Mouse (Mus musculus): ENCODE measurements around the gene Tmcc1. TPM values are rescaled to one million over a fixed set of nuclear protein-coding genes. Genes with fewer than 3 reads are reported as not detected.
A peak's percentile ranks its signal among the peaks of the same experiment; 100 is the strongest.
"Not testable (repeated sequence)": the region's sequence is repeated elsewhere in the genome, so short reads cannot be mapped to it uniquely, and the experiment has no call there.

Gene Tmcc1
- total and polyA plus RNA-seq, 3 experiments = 9.1 to 30.6 TPM; not detected in 1

- Histone ChIP-seq H3K9me3 (replicated peaks; ENCODE audit: insufficient read depth, low read length) (no peaks in the 10 kb centered on the region), H3K36me3 (ENCODE audit: control insufficient read depth in 1 of 2, insufficient read depth in 2 of 2, low read length in 2 of 2) (peaks cover 0 to 6% of the 10 kb centered on the region in 2 experiments; a peak in 2 of 4 replicates), H3K4me3 (ENCODE audit: control insufficient read depth in 1 of 2, insufficient read depth in 1 of 2, low read depth in 2 of 2, low read length in 2 of 2) (no peak overlapping the region), H3K27me3 (ENCODE audit: control insufficient read depth in 1 of 2, insufficient read depth in 2 of 2, low read length in 2 of 2) (no peaks in the 10 kb centered on the region), H3K79me2 (ENCODE audit: control insufficient read depth, insufficient read depth, low read length, poor library complexity) (no peaks in the 10 kb centered on the region), H3K4me1 (ENCODE audit: control insufficient read depth in 1 of 2, insufficient read depth in 2 of 2, low read length in 2 of 2) (no peaks in the 10 kb centered on the region), H3K9ac (ENCODE audit: control insufficient read depth, low read depth, low read length, poor library complexity, severe bottlenecking) (no peak overlapping the region), H3K27ac (ENCODE audit: control insufficient read depth, low read depth, low read length) (no peak overlapping the region)
- no peak for DNase-seq (ENCODE audit: low read depth, low spot score)
- TF ChIP-seq JUND (IDR thresholded peaks at IDR 0.05; ENCODE audit: low read depth, low read length) = no peak
- no peak for TF ChIP-seq TAL1 (IDR thresholded peaks at IDR 0.05; ENCODE audit: low read length)
- no peak for TF ChIP-seq SIN3A (IDR thresholded peaks at IDR 0.05; ENCODE audit: low read length)
- TF ChIP-seq ELF1 (IDR thresholded peaks at IDR 0.05; ENCODE audit: low read depth, low read length) = no peak
- no peak for TF ChIP-seq ZNF384 (IDR thresholded peaks at IDR 0.05; ENCODE audit: low read depth, low read length)
These were observed 73.6 kb downstream of the Tmcc1 start for GRCm38 (mm10) chr6:116119669-116120068.

GRCm38 (mm10) chr6:116116634-116117033 is 76.7 kb downstream of the Tmcc1 start:
- H3K79me2 ChIP-seq (ENCODE audit: control insufficient read depth, insufficient read depth, low read length, poor library complexity); H3K4me3 ChIP-seq (ENCODE audit: control insufficient read depth in 1 of 2, insufficient read depth in 1 of 2, low read depth in 2 of 2, low read length in 2 of 2); H3K9me3 ChIP-seq (replicated peaks; ENCODE audit: insufficient read depth, low read length); H3K9ac ChIP-seq (ENCODE audit: control insufficient read depth, low read depth, low read length, poor library complexity, severe bottlenecking); H3K27me3 ChIP-seq (ENCODE audit: control insufficient read depth in 1 of 2, insufficient read depth in 2 of 2, low read length in 2 of 2); H3K4me1 ChIP-seq (ENCODE audit: control insufficient read depth in 1 of 2, insufficient read depth in 2 of 2, low read length in 2 of 2); H3K27ac ChIP-seq (ENCODE audit: control insufficient read depth, low read depth, low read length): not testable (repeated sequence)
- peaks cover 0 to 14% of the 10 kb centered on the region in 2 experiments; a peak in 2 of 4 replicates for H3K36me3 ChIP-seq (ENCODE audit: control insufficient read depth in 1 of 2, insufficient read depth in 2 of 2, low read length in 2 of 2)
- peak; percentile 21 for DNase-seq (ENCODE audit: low read depth, low spot score)
- TF ChIP-seq CTCF (IDR thresholded peaks at IDR 0.05 in 2 of 3, conservative IDR thresholded peaks at IDR 0.05 in 1 of 3; ENCODE audit: control insufficient read depth in 1 of 3, insufficient read depth in 1 of 3, low read depth in 2 of 3, low read length in 3 of 3, poor library complexity in 1 of 3, severe bottlenecking in 1 of 3) = peak; percentile 3 to 30 (median 4); a peak in 2 of 6 replicates

GRCm38 (mm10) chr6:116110588-116110987 is 82.7 kb downstream of the Tmcc1 start:
- peak; percentile 79 for TF ChIP-seq TBP (IDR thresholded peaks at IDR 0.05; ENCODE audit: low read depth, low read length)
- no peak for TF ChIP-seq MAZ (IDR thresholded peaks at IDR 0.05; ENCODE audit: low read depth, low read length)
- peak; percentile 63 for TF ChIP-seq TCF12 (IDR thresholded peaks at IDR 0.05; ENCODE audit: low read depth, low read length)
- TF ChIP-seq MYC (IDR thresholded peaks at IDR 0.05; ENCODE audit: low read depth, low read length) = no peak
- TF ChIP-seq MYB (IDR thresholded peaks at IDR 0.05; ENCODE audit: low read depth, low read length) = peak; percentile 75
- peak; percentile 82 for TF ChIP-seq GATA1 (IDR thresholded peaks at IDR 0.05; ENCODE audit: low read depth, low read length)
- TF ChIP-seq CHD2 (IDR thresholded peaks at IDR 0.05; ENCODE audit: low read length) = no peak
- no peak for TF ChIP-seq SIN3A (IDR thresholded peaks at IDR 0.05; ENCODE audit: low read length)
- TF ChIP-seq ZC3H11A (IDR thresholded peaks at IDR 0.05; ENCODE audit: low read depth, low read length) = no peak
- peak; percentile 54 for TF ChIP-seq TAL1 (IDR thresholded peaks at IDR 0.05; ENCODE audit: low read length)
- peak in 1 of 2 experiments; percentile 29; a peak in 1 of 4 replicates for TF ChIP-seq POLR2A (IDR thresholded peaks at IDR 0.05; ENCODE audit: control insufficient read depth in 1 of 2, insufficient read depth in 1 of 2, low read depth in 1 of 2, low read length in 2 of 2, poor library complexity in 1 of 2)
- TF ChIP-seq HCFC1 (IDR thresholded peaks at IDR 0.05; ENCODE audit: low read depth, low read length) = no peak
- peak; percentile 87 to 92 for TF ChIP-seq EP300 (IDR thresholded peaks at IDR 0.05; ENCODE audit: low read depth in 1 of 2, low read length in 2 of 2)
- TF ChIP-seq E2F4 (IDR thresholded peaks at IDR 0.05; ENCODE audit: borderline replicate concordance, low read depth, low read length) = no peak
- no peak for TF ChIP-seq UBTF (IDR thresholded peaks at IDR 0.05; ENCODE audit: borderline replicate concordance, insufficient read depth, low read depth, low read length)
- no peak for TF ChIP-seq MAFK (IDR thresholded peaks at IDR 0.05; ENCODE audit: borderline replicate concordance, low read depth, low read length)
- no peak for TF ChIP-seq SMC3 (IDR thresholded peaks at IDR 0.05; ENCODE audit: low read depth, low read length)
- H3K9ac ChIP-seq (ENCODE audit: control insufficient read depth, low read depth, low read length, poor library complexity, severe bottlenecking) = peak overlapping the region; percentile 50; the same call in 1 of the 2 replicates
- peaks cover 9 to 26% of the 10 kb centered on the region in 2 experiments for H3K4me1 ChIP-seq (ENCODE audit: control insufficient read depth in 1 of 2, insufficient read depth in 2 of 2, low read length in 2 of 2)
- peak overlapping the region; percentile 80 for H3K27ac ChIP-seq (ENCODE audit: control insufficient read depth, low read depth, low read length)
- H3K4me3 ChIP-seq (ENCODE audit: control insufficient read depth in 1 of 2, insufficient read depth in 1 of 2, low read depth in 2 of 2, low read length in 2 of 2) = peak overlapping the region in 1 of 2 experiments; percentile 36; a peak in 2 of 4 replicates
- no peaks in the 10 kb centered on the region for H3K79me2 ChIP-seq (ENCODE audit: control insufficient read depth, insufficient read depth, low read length, poor library complexity)
- H3K36me3 ChIP-seq (ENCODE audit: control insufficient read depth in 1 of 2, insufficient read depth in 2 of 2, low read length in 2 of 2) = peaks cover 0 to 19% of the 10 kb centered on the region in 2 experiments; a peak in 2 of 4 replicates
- H3K9me3 ChIP-seq (replicated peaks; ENCODE audit: insufficient read depth, low read length) = no peaks in the 10 kb centered on the region
- peak; percentile 83 for DNase-seq (ENCODE audit: low read depth, low spot score)
- H3K27me3 ChIP-seq (ENCODE audit: control insufficient read depth in 1 of 2, insufficient read depth in 2 of 2, low read length in 2 of 2) = no peaks in the 10 kb centered on the region

Data from MEL (cell line).